Mouse (Mus musculus): ENCODE measurements around the gene Tspan15. TPM values are rescaled to one million over a fixed set of nuclear protein-coding genes. Genes with fewer than 3 reads are reported as not detected.

The Tspan15 gene
- polyA plus RNA-seq, 1 experiment from 2014 or later, result 86.3 TPM

GRCm38 (mm10) chr10:62237205-62237604 is 6.2 kb upstream of the Tspan15 start:
- ATAC-seq, result no peak
- 79% methylated on average over 10 of the region's 10 CpGs for WGBS

GRCm38 (mm10) chr10:62236165-62236564 is 5.1 kb upstream of the Tspan15 start:
- no peak overlapping the region for H3K9ac ChIP-seq (ENCODE audit: low read depth, low read length)
- no peak overlapping the region for H3K27ac ChIP-seq (ENCODE audit: low read length)
- no peaks in the 10 kb centered on the region for H3K36me3 ChIP-seq (ENCODE audit: control insufficient read depth, insufficient read depth, low read length)
- no peak overlapping the region for H3K4me3 ChIP-seq (ENCODE audit: low read length)
- ATAC-seq, result no peak
- H3K4me1 ChIP-seq (ENCODE audit: control insufficient read depth, insufficient read depth, low read length), result peaks cover 13% of the 10 kb centered on the region; the same call in 1 of the 2 replicates
- 89% methylated on average over 6 of the region's 6 CpGs for WGBS
- H3K4me2 ChIP-seq (ENCODE audit: low read depth, low read length), result no peak overlapping the region
- no peaks in the 10 kb centered on the region for H3K9me3 ChIP-seq (ENCODE audit: control insufficient read depth, low read length)
- H3K27me3 ChIP-seq (replicated peaks; ENCODE audit: control insufficient read depth, insufficient read depth, low read length), result no peaks in the 10 kb centered on the region

More at GRCm38 (mm10) chr10:62237205-62237604, 6.2 kb upstream of the Tspan15 start:
- H3K27me3 ChIP-seq (replicated peaks; ENCODE audit: control insufficient read depth, insufficient read depth, low read length), result no peaks in the 10 kb centered on the region
- no peak overlapping the region for H3K4me3 ChIP-seq (ENCODE audit: low read length)
- H3K9ac ChIP-seq (ENCODE audit: low read depth, low read length), result no peak overlapping the region
- peaks cover 10% of the 10 kb centered on the region; the same call in 1 of the 2 replicates for H3K4me1 ChIP-seq (ENCODE audit: control insufficient read depth, insufficient read depth, low read length)
- no peak overlapping the region for H3K27ac ChIP-seq (ENCODE audit: low read length)
- no peaks in the 10 kb centered on the region for H3K9me3 ChIP-seq (ENCODE audit: control insufficient read depth, low read length)
- no peaks in the 10 kb centered on the region for H3K36me3 ChIP-seq (ENCODE audit: control insufficient read depth, insufficient read depth, low read length)
- H3K4me2 ChIP-seq (ENCODE audit: low read depth, low read length), result no peak overlapping the region

GRCm38 (mm10) chr10:62231811-62232210 is 760 bp upstream of the Tspan15 start:
- WGBS, result 76% methylated on average over 3 of the region's 3 CpGs
- H3K27ac ChIP-seq (ENCODE audit: low read length), result no peak overlapping the region
- ATAC-seq, result no peak

GRCm38 (mm10) chr10:62231395-62231732 is 313 bp upstream of the Tspan15 start:
- Histone ChIP-seq H3K9ac (ENCODE audit: low read depth, low read length) (peak overlapping the region; percentile 41), H3K4me2 (ENCODE audit: low read depth, low read length) (peak overlapping the region; percentile 67), H3K27me3 (replicated peaks; ENCODE audit: control insufficient read depth, insufficient read depth, low read length) (no peaks in the 10 kb centered on the region), H3K9me3 (ENCODE audit: control insufficient read depth, low read length) (no peaks in the 10 kb centered on the region), H3K4me1 (ENCODE audit: control insufficient read depth, insufficient read depth, low read length) (peaks cover 31% of the 10 kb centered on the region), H3K27ac (ENCODE audit: low read length) (no peak overlapping the region), H3K4me3 (ENCODE audit: low read length) (peak overlapping the region; percentile 72), H3K36me3 (ENCODE audit: control insufficient read depth, insufficient read depth, low read length) (no peaks in the 10 kb centered on the region)
- no peak for ATAC-seq
- 3% methylated on average over 13 of the region's 13 CpGs for WGBS

More at GRCm38 (mm10) chr10:62231811-62232210, 760 bp upstream of the Tspan15 start:
- Histone ChIP-seq H3K9ac (ENCODE audit: low read depth, low read length) (no peak overlapping the region), H3K4me3 (ENCODE audit: low read length) (no peak overlapping the region), H3K27me3 (replicated peaks; ENCODE audit: control insufficient read depth, insufficient read depth, low read length) (no peaks in the 10 kb centered on the region), H3K9me3 (ENCODE audit: control insufficient read depth, low read length) (no peaks in the 10 kb centered on the region), H3K4me1 (ENCODE audit: control insufficient read depth, insufficient read depth, low read length) (peaks cover 31% of the 10 kb centered on the region), H3K36me3 (ENCODE audit: control insufficient read depth, insufficient read depth, low read length) (no peaks in the 10 kb centered on the region), H3K4me2 (ENCODE audit: low read depth, low read length) (no peak overlapping the region)

- Histone ChIP-seq H3K4me3 (ENCODE audit: low read length) (no peak overlapping the region), H3K9ac (ENCODE audit: low read depth, low read length) (peak overlapping the region; percentile 42), H3K27ac (ENCODE audit: low read length) (no peak overlapping the region), H3K4me2 (ENCODE audit: low read depth, low read length) (no peak overlapping the region), H3K36me3 (ENCODE audit: control insufficient read depth, insufficient read depth, low read length) (no peaks in the 10 kb centered on the region), H3K27me3 (replicated peaks; ENCODE audit: control insufficient read depth, insufficient read depth, low read length) (no peaks in the 10 kb centered on the region), H3K9me3 (ENCODE audit: control insufficient read depth, low read length) (no peaks in the 10 kb centered on the region), H3K4me1 (ENCODE audit: control insufficient read depth, insufficient read depth, low read length) (peaks cover 41% of the 10 kb centered on the region)
- ATAC-seq, result no peak
- 64% methylated on average over 6 of the region's 6 CpGs for WGBS
These were observed 2.9 kb downstream of the Tspan15 start for GRCm38 (mm10) chr10:62228126-62228525.

- H3K9me3 ChIP-seq (ENCODE audit: control insufficient read depth, low read length), result no peaks in the 10 kb centered on the region
- no peak overlapping the region for H3K9ac ChIP-seq (ENCODE audit: low read depth, low read length)
- H3K4me3 ChIP-seq (ENCODE audit: low read length), result no peak overlapping the region
- 81% methylated on average over 7 of the region's 7 CpGs for WGBS
- H3K4me1 ChIP-seq (ENCODE audit: control insufficient read depth, insufficient read depth, low read length), result peaks cover 38% of the 10 kb centered on the region
- no peaks in the 10 kb centered on the region for H3K27me3 ChIP-seq (replicated peaks; ENCODE audit: control insufficient read depth, insufficient read depth, low read length)
- no peak for ATAC-seq
- no peak overlapping the region for H3K4me2 ChIP-seq (ENCODE audit: low read depth, low read length)
- no peaks in the 10 kb centered on the region for H3K36me3 ChIP-seq (ENCODE audit: control insufficient read depth, insufficient read depth, low read length)
- H3K27ac ChIP-seq (ENCODE audit: low read length), result no peak overlapping the region
These were observed 5.2 kb downstream of the Tspan15 start for GRCm38 (mm10) chr10:62225839-62226238.

GRCm38 (mm10) chr10:62224231-62224630 is 6.8 kb downstream of the Tspan15 start:
- H3K36me3 ChIP-seq (ENCODE audit: control insufficient read depth, insufficient read depth, low read length), result no peaks in the 10 kb centered on the region
- WGBS, result 52% methylated on average over 6 of the region's 6 CpGs
- no peak overlapping the region for H3K9ac ChIP-seq (ENCODE audit: low read depth, low read length)
- no peak for ATAC-seq
- H3K4me3 ChIP-seq (ENCODE audit: low read length), result no peak overlapping the region
- no peak overlapping the region for H3K4me2 ChIP-seq (ENCODE audit: low read depth, low read length)
- no peaks in the 10 kb centered on the region for H3K27me3 ChIP-seq (replicated peaks; ENCODE audit: control insufficient read depth, insufficient read depth, low read length)
- no peak overlapping the region; the same call in 1 of the 2 replicates for H3K27ac ChIP-seq (ENCODE audit: low read length)
- no peaks in the 10 kb centered on the region for H3K9me3 ChIP-seq (ENCODE audit: control insufficient read depth, low read length)
- H3K4me1 ChIP-seq (ENCODE audit: control insufficient read depth, insufficient read depth, low read length), result peaks cover 45% of the 10 kb centered on the region

GRCm38 (mm10) chr10:62222777-62223176 is 8.3 kb downstream of the Tspan15 start:
- peaks cover 35% of the 10 kb centered on the region for H3K4me1 ChIP-seq (ENCODE audit: control insufficient read depth, insufficient read depth, low read length)
- no peaks in the 10 kb centered on the region for H3K27me3 ChIP-seq (replicated peaks; ENCODE audit: control insufficient read depth, insufficient read depth, low read length)
- peak overlapping the region; percentile 44 for H3K4me2 ChIP-seq (ENCODE audit: low read depth, low read length)
- no peaks in the 10 kb centered on the region for H3K9me3 ChIP-seq (ENCODE audit: control insufficient read depth, low read length)
- peak overlapping the region; percentile 96 for H3K27ac ChIP-seq (ENCODE audit: low read length)
- H3K36me3 ChIP-seq (ENCODE audit: control insufficient read depth, insufficient read depth, low read length), result no peaks in the 10 kb centered on the region
- ATAC-seq, result peak; percentile 27
- H3K9ac ChIP-seq (ENCODE audit: low read depth, low read length), result peak overlapping the region; percentile 62; the same call in 1 of the 2 replicates
- 45% methylated on average over 17 of the region's 17 CpGs for WGBS
- no peak overlapping the region; the same call in 1 of the 2 replicates for H3K4me3 ChIP-seq (ENCODE audit: low read length)

- Histone ChIP-seq H3K4me3 (ENCODE audit: low read length) (no peak overlapping the region), H3K27ac (ENCODE audit: low read length) (peak overlapping the region; percentile 96), H3K4me2 (ENCODE audit: low read depth, low read length) (peak overlapping the region; percentile 51; the same call in 1 of the 2 replicates), H3K9ac (ENCODE audit: low read depth, low read length) (peak overlapping the region; percentile 46), H3K36me3 (ENCODE audit: control insufficient read depth, insufficient read depth, low read length) (no peaks in the 10 kb centered on the region), H3K9me3 (ENCODE audit: control insufficient read depth, low read length) (no peaks in the 10 kb centered on the region), H3K4me1 (ENCODE audit: control insufficient read depth, insufficient read depth, low read length) (peaks cover 36% of the 10 kb centered on the region), H3K27me3 (replicated peaks; ENCODE audit: control insufficient read depth, insufficient read depth, low read length) (no peaks in the 10 kb centered on the region)
- 62% methylated on average over 2 of the region's 2 CpGs for WGBS
- ATAC-seq, result peak; percentile 71
These were observed 9.4 kb downstream of the Tspan15 start for GRCm38 (mm10) chr10:62221647-62222046.

Data from intestine, embryonic 16.5 days (tissue).